Mouse (Mus musculus): ENCODE data around the gene Acad12.

The Acad12 gene

GRCm38 (mm10) chr5:121583765-121584501 lies 34.8 kb downstream of the Acad12 start:
- DNase-seq (ENCODE audit: low spot score) = no peak

GRCm38 (mm10) chr5:121581945-121582344 lies 36.8 kb downstream of the Acad12 start:
- no peak for DNase-seq (ENCODE audit: low spot score)

GRCm38 (mm10) chr5:121576927-121577488 lies 41.7 kb downstream of the Acad12 start:
- DNase-seq (ENCODE audit: low spot score) = no peak

- no peak for DNase-seq (ENCODE audit: low spot score)
Measured at GRCm38 (mm10) chr5:121575867-121576266, 42.9 kb downstream of the Acad12 start.

GRCm38 (mm10) chr5:121574145-121574544 lies 44.6 kb downstream of the Acad12 start:
- DNase-seq (ENCODE audit: low spot score) = no peak

- no peak for DNase-seq (ENCODE audit: low spot score)
Measured at GRCm38 (mm10) chr5:121570787-121571186, 48.0 kb downstream of the Acad12 start.

GRCm38 (mm10) chr5:121569881-121570420 lies 48.8 kb downstream of the Acad12 start:
- no peak for DNase-seq (ENCODE audit: low spot score)

GRCm38 (mm10) chr5:121566035-121566681 lies 52.6 kb downstream of the Acad12 start:
- no peak for DNase-seq (ENCODE audit: low spot score)

- DNase-seq (ENCODE audit: low spot score) = peak; percentile 79
Measured at GRCm38 (mm10) chr5:121564468-121564895, 54.3 kb downstream of the Acad12 start.

- DNase-seq (ENCODE audit: low spot score) = no peak
Measured at GRCm38 (mm10) chr5:121562436-121562835, 56.3 kb downstream of the Acad12 start.

GRCm38 (mm10) chr5:121549196-121549595 lies 69.5 kb downstream of the Acad12 start:
- DNase-seq (ENCODE audit: low spot score) = no peak

GRCm38 (mm10) chr5:121547084-121547483 lies 71.7 kb downstream of the Acad12 start:
- peak; percentile 42 for DNase-seq (ENCODE audit: low spot score)
